Mouse (Mus musculus) CH12.LX (cell line): ENCODE measurements at regions not wholly inside any gene's neighbourhood (a gene's known extent, or its start where the extent isn't known, plus 50 kb on each side); places are given as distances from the start of the nearest gene placed in this dataset.

Experiments
- CTCF ChIP-seq, 2 experiments: IDR thresholded peaks in 1 of 2; conservative IDR thresholded peaks in 1 of 2; 2 replicates each; pipeline ENCODE4 v1.5.1; 2011 to 2012; ENCODE audit warnings: low read depth in 2 of 2, low read length in 2 of 2, improper control_type of control experiment in 1 of 2, inconsistent platforms in 1 of 2, mild to moderate bottlenecking in 1 of 2, moderate library complexity in 1 of 2
- NRF1 ChIP-seq: IDR thresholded peaks from 2 replicates; pipeline ENCODE4 v1.6.1; 2014; ENCODE audit warnings: low read depth, mild to moderate bottlenecking, inconsistent platforms, low read length, improper control_type of control experiment, moderate library complexity
- POLR2A ChIP-seq: IDR thresholded peaks from 2 replicates; pipeline ENCODE4 v1.6.1; 2011; ENCODE audit warnings: low read depth, mild to moderate bottlenecking, improper control_type of control experiment, low read length
- POLR2AphosphoS2 ChIP-seq: IDR thresholded peaks from 2 replicates; pipeline ENCODE4 v1.6.1; 2011; ENCODE audit warnings: low read depth, low read length, improper control_type of control experiment
- USF1 ChIP-seq: IDR thresholded peaks from 2 replicates; pipeline ENCODE4 v1.6.1; 2014; ENCODE audit warnings: low read depth, mild to moderate bottlenecking, inconsistent platforms, low read length, improper control_type of control experiment

- TF ChIP-seq NRF1 (no peak), POLR2AphosphoS2 (no peak), CTCF (conservative IDR thresholded peaks at IDR 0.05 in 1 of 2, IDR thresholded peaks at IDR 0.05 in 1 of 2; ENCODE audit: low read depth in 2 of 2, low read length in 2 of 2) (no peak), USF1 (no peak), POLR2A (no peak)
Observed at GRCm38 (mm10) chr11:17871920-17872319, 81.8 kb downstream of the Etaa1 start.
